Mouse (Mus musculus): ENCODE measurements around the gene Ddr2.

Gene Ddr2

GRCm38 (mm10) chr1:169948866-169949265 lies 161.7 kb downstream of the Ddr2 start:
- DNase-seq (ENCODE audit: low read depth, low spot score): no peak

GRCm38 (mm10) chr1:169948280-169948679 lies 162.3 kb downstream of the Ddr2 start:
- no peak for DNase-seq (ENCODE audit: low read depth, low spot score)

GRCm38 (mm10) chr1:169947654-169948053 lies 162.9 kb downstream of the Ddr2 start:
- DNase-seq (ENCODE audit: low read depth, low spot score): no peak

GRCm38 (mm10) chr1:169946004-169946403 lies 164.6 kb downstream of the Ddr2 start:
- DNase-seq (ENCODE audit: low read depth, low spot score): no peak

- DNase-seq (ENCODE audit: low read depth, low spot score): no peak
Measured at GRCm38 (mm10) chr1:169939345-169939744, 171.2 kb downstream of the Ddr2 start.

GRCm38 (mm10) chr1:169934005-169934725 lies 176.4 kb downstream of the Ddr2 start:
- DNase-seq (ENCODE audit: low read depth, low spot score): peak; percentile 42

GRCm38 (mm10) chr1:169932122-169932746 lies 178.3 kb downstream of the Ddr2 start:
- DNase-seq (ENCODE audit: low read depth, low spot score): no peak

- DNase-seq (ENCODE audit: low read depth, low spot score): no peak
Measured at GRCm38 (mm10) chr1:169931698-169932097, 178.9 kb downstream of the Ddr2 start.

- DNase-seq (ENCODE audit: low read depth, low spot score): no peak
Measured at GRCm38 (mm10) chr1:169928454-169928971, 182.0 kb downstream of the Ddr2 start, which contains the start of gene Ccdc190. Gene Ccdc190 (plus strand): TSS chr1:169928648.

GRCm38 (mm10) chr1:169927753-169928369 lies 182.7 kb downstream of the Ddr2 start:
- no peak for DNase-seq (ENCODE audit: low read depth, low spot score)

- DNase-seq (ENCODE audit: low read depth, low spot score): no peak
Measured at GRCm38 (mm10) chr1:169924567-169924966, 186.0 kb downstream of the Ddr2 start.

Data from embryo, embryonic 11.5 days (tissue).